Mouse (Mus musculus) MEL (cell line): Measurements from ENCODE around the gene Ubash3b.

Experiments
- CTCF ChIP-seq, 3 experiments: IDR thresholded peaks in 2 of 3; conservative IDR thresholded peaks in 1 of 3; 2 replicates each; pipeline ENCODE4 v1.5.1; 2011 to 2012; ENCODE audit warnings: low read length in 3 of 3, low read depth in 2 of 3, mild to moderate bottlenecking in 2 of 3, improper control_type of control experiment in 1 of 3, inconsistent platforms in 1 of 3, mixed read lengths in 1 of 3, moderate library complexity in 1 of 3; ENCODE audit not compliant: control insufficient read depth in 1 of 3, insufficient read depth in 1 of 3, poor library complexity in 1 of 3, severe bottlenecking in 1 of 3
- JUND ChIP-seq: IDR thresholded peaks from 2 replicates; pipeline ENCODE4 v1.6.1; 2011; ENCODE audit warnings: low read depth, mild to moderate bottlenecking, improper control_type of control experiment, low read length
- MYC ChIP-seq: IDR thresholded peaks from 2 replicates; pipeline ENCODE4 v1.6.1; 2011; ENCODE audit warnings: low read depth, mild to moderate bottlenecking, low read length, improper control_type of control experiment, moderate library complexity
- NELFE ChIP-seq: IDR thresholded peaks from 2 replicates; pipeline ENCODE4 v1.6.1; 2011; ENCODE audit warnings: low read depth, low read length, improper control_type of control experiment
- POLR2A ChIP-seq, 2 experiments: IDR thresholded peaks; 2 replicates each; pipeline ENCODE4 v1.6.1; 2011 to 2012; ENCODE audit warnings: low read length in 2 of 2, mild to moderate bottlenecking in 2 of 2, control low read depth in 1 of 2, improper control_type of control experiment in 1 of 2, low read depth in 1 of 2, moderate library complexity in 1 of 2; ENCODE audit not compliant: control insufficient read depth in 1 of 2, insufficient read depth in 1 of 2, poor library complexity in 1 of 2
- POLR2AphosphoS2 ChIP-seq: IDR thresholded peaks from 2 replicates; pipeline ENCODE4 v1.6.1; 2011; ENCODE audit warnings: low read length, improper control_type of control experiment
- POLR2AphosphoS5 ChIP-seq: IDR thresholded peaks from 2 replicates; pipeline ENCODE4 v1.6.1; 2012; ENCODE audit warnings: low read depth, borderline replicate concordance, mild to moderate bottlenecking, inconsistent platforms, low read length, moderate library complexity, mixed read lengths
- SMC3 ChIP-seq: IDR thresholded peaks from 2 replicates; pipeline ENCODE4 v1.6.1; 2011; ENCODE audit warnings: low read depth, low read length, improper control_type of control experiment
- ZKSCAN1 ChIP-seq: IDR thresholded peaks from 2 replicates; pipeline ENCODE4 v1.6.1; 2012; ENCODE audit warnings: low read depth, mild to moderate bottlenecking, inconsistent platforms, low read length, improper control_type of control experiment, moderate library complexity
- ZNF384 ChIP-seq: IDR thresholded peaks from 2 replicates; pipeline ENCODE4 v1.6.1; 2012; ENCODE audit warnings: low read depth, mild to moderate bottlenecking, inconsistent platforms, low read length, improper control_type of control experiment

DNA sequence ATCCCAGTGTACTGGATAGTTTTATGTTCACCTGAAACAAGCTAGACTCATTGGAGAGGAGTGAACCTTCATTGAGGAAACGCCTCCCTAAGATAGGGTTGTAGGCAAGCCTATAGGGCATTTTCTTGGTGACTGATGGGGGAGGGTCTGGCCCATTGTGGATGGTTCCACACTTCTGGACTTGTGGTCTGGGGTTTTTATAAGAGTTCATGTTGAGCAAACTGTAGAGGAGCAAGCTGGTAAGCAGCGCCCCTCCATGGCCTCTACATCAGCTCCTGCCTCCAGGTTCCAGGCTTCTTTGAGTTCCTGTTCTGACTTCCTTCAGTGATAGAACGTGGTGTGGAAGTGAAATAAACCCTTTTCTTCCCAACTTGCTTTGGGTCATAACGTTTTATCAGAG is 866 bp upstream of the Ubash3b start:
- TF ChIP-seq JUND (no peak), CTCF (IDR thresholded peaks at IDR 0.05 in 2 of 3, conservative IDR thresholded peaks at IDR 0.05 in 1 of 3; ENCODE audit: control insufficient read depth in 1 of 3, insufficient read depth in 1 of 3, low read depth in 2 of 3, low read length in 3 of 3, poor library complexity in 1 of 3, severe bottlenecking in 1 of 3) (no peak), POLR2AphosphoS2 (no peak), ZNF384 (no peak), SMC3 (no peak), POLR2A (IDR thresholded peaks at IDR 0.05; ENCODE audit: control insufficient read depth in 1 of 2, insufficient read depth in 1 of 2, low read depth in 1 of 2, low read length in 2 of 2, poor library complexity in 1 of 2) (no peak), ZKSCAN1 (no peak), NELFE (no peak), MYC (no peak), POLR2AphosphoS5 (no peak)
